Mouse (Mus musculus) forebrain, embryonic 11.5 days (tissue): ENCODE measurements at regions not wholly inside any gene's neighbourhood (a gene's known extent, or its start where the extent isn't known, plus 50 kb on each side); places are given as distances from the start of the nearest gene placed in this dataset.

ENCODE experiments used
- ATAC-seq: fragments of 200-750 bp; cut with Nextera tagmentation; replicated peaks from 2 replicates; pipeline ENCODE4 v1.8.0; 2017; ENCODE audit warnings: moderate TSS enrichment; ENCODE audit not compliant: low FRiP score
- DNase-seq: peaks from one replicate; pipeline ENCODE4 v3.0.0-alpha.2; 2017; ENCODE audit warnings: low spot score
- H3K27ac ChIP-seq: fragments of 300-500 bp; sonication (generic); 2 replicates; pipeline ENCODE4 v1.5.1; 2014; ENCODE audit warnings: low read depth, low read length
- H3K27me3 ChIP-seq: fragments of 300-500 bp; sonication (generic); 2 replicates; pipeline ENCODE4 v1.6.1; 2014; ENCODE audit warnings: mild to moderate bottlenecking, low read length, mixed read lengths; ENCODE audit not compliant: control insufficient read depth, insufficient read depth
- H3K36me3 ChIP-seq: fragments of 300-500 bp; sonication (generic); 2 replicates; pipeline ENCODE4 v1.6.1; 2014; ENCODE audit warnings: mild to moderate bottlenecking, low read length, moderate library complexity, mixed read lengths; ENCODE audit not compliant: control insufficient read depth, insufficient read depth
- H3K4me1 ChIP-seq: fragments of 300-500 bp; sonication (generic); replicated peaks from 2 replicates; pipeline ENCODE4 v1.6.1; 2014; ENCODE audit warnings: low read length, mixed read lengths; ENCODE audit not compliant: control insufficient read depth, insufficient read depth
- H3K4me2 ChIP-seq: fragments of 300-500 bp; sonication (generic); 2 replicates; pipeline ENCODE4 v1.6.1; 2014; ENCODE audit warnings: low read depth, mild to moderate bottlenecking, low read length, moderate library complexity, mixed read lengths; ENCODE audit not compliant: severe bottlenecking
- H3K4me3 ChIP-seq: fragments of 300-500 bp; sonication (generic); 2 replicates; pipeline ENCODE4 v1.5.1; 2014; ENCODE audit warnings: low read depth, low read length
- H3K9ac ChIP-seq: fragments of 300-500 bp; sonication (generic); 2 replicates; pipeline ENCODE4 v1.6.1; 2014; ENCODE audit warnings: low read length
- H3K9me3 ChIP-seq: fragments of 300-500 bp; sonication (generic); 2 replicates; pipeline ENCODE4 v1.6.1; 2016; ENCODE audit warnings: low read length, mixed read lengths; ENCODE audit not compliant: control insufficient read depth
- WGBS: fragments of 180-500 bp; shearing (Covaris S2); extraction: QIAGEN DNeasy Blood & Tissue Kit; methylation state at CpG from one replicate; pipeline ENCODE4 v1.1.7; 2014; 5-methylcytosine and 5-hydroxymethylcytosine counted together

- H3K4me3 ChIP-seq, result no peak overlapping the region
- H3K9me3 ChIP-seq, result no peaks in the 10 kb centered on the region
- no peaks in the 10 kb centered on the region for H3K4me1 ChIP-seq
- no peak overlapping the region for H3K27ac ChIP-seq
- WGBS, result 89% methylated on average over 24 of the region's 24 CpGs
- H3K9ac ChIP-seq, result no peak overlapping the region
- no peak for DNase-seq
- H3K4me2 ChIP-seq, result no peak overlapping the region
- no peak for ATAC-seq
- no peaks in the 10 kb centered on the region for H3K27me3 ChIP-seq
- H3K36me3 ChIP-seq, result no peaks in the 10 kb centered on the region
These were observed 70.2 kb upstream of the Cpm start for GRCm38 (mm10) chr10:117558891-117559614.

GRCm38 (mm10) chr10:117558292-117558800, 71.0 kb upstream of the Cpm start:
- Histone ChIP-seq H3K9me3 (no peaks in the 10 kb centered on the region), H3K27me3 (no peaks in the 10 kb centered on the region), H3K27ac (no peak overlapping the region), H3K4me3 (no peak overlapping the region), H3K4me1 (no peaks in the 10 kb centered on the region), H3K4me2 (no peak overlapping the region), H3K9ac (no peak overlapping the region), H3K36me3 (no peaks in the 10 kb centered on the region)
- DNase-seq, result no peak
- no peak for ATAC-seq
- WGBS, result 93% methylated on average over 5 of the region's 5 CpGs

- 94% methylated on average over 1 of the region's 1 CpGs for WGBS
- ATAC-seq, result no peak
These were observed 71.6 kb upstream of the Cpm start for GRCm38 (mm10) chr10:117557666-117558065.

GRCm38 (mm10) chr10:117556851-117557542, 72.3 kb upstream of the Cpm start:
- DNase-seq (no peak), ATAC-seq (no peak)
- H3K9ac ChIP-seq, result no peak overlapping the region
- H3K4me2 ChIP-seq, result no peak overlapping the region
- no peak overlapping the region for H3K27ac ChIP-seq
- H3K4me1 ChIP-seq, result no peaks in the 10 kb centered on the region
- no peaks in the 10 kb centered on the region for H3K36me3 ChIP-seq
- H3K4me3 ChIP-seq, result no peak overlapping the region
- 87% methylated on average over 14 of the region's 14 CpGs for WGBS
- no peaks in the 10 kb centered on the region for H3K27me3 ChIP-seq
- no peaks in the 10 kb centered on the region for H3K9me3 ChIP-seq

More at GRCm38 (mm10) chr10:117557666-117558065, 71.6 kb upstream of the Cpm start:
- DNase-seq, result no peak
- no peak overlapping the region for H3K27ac ChIP-seq
- no peak overlapping the region for H3K9ac ChIP-seq
- H3K9me3 ChIP-seq, result no peaks in the 10 kb centered on the region
- no peaks in the 10 kb centered on the region for H3K4me1 ChIP-seq
- no peaks in the 10 kb centered on the region for H3K36me3 ChIP-seq
- H3K27me3 ChIP-seq, result no peaks in the 10 kb centered on the region
- no peak overlapping the region for H3K4me3 ChIP-seq
- H3K4me2 ChIP-seq, result no peak overlapping the region

GRCm38 (mm10) chr10:117556027-117556789, 73.1 kb upstream of the Cpm start:
- no peak for DNase-seq
- no peaks in the 10 kb centered on the region for H3K27me3 ChIP-seq
- H3K9me3 ChIP-seq, result no peaks in the 10 kb centered on the region
- no peak overlapping the region for H3K27ac ChIP-seq
- no peak overlapping the region for H3K4me2 ChIP-seq
- no peaks in the 10 kb centered on the region for H3K36me3 ChIP-seq
- no peak overlapping the region for H3K9ac ChIP-seq
- ATAC-seq, result no peak
- H3K4me1 ChIP-seq, result no peaks in the 10 kb centered on the region
- WGBS, result 50% methylated on average over 15 of the region's 15 CpGs
- no peak overlapping the region for H3K4me3 ChIP-seq

GRCm38 (mm10) chr10:117555542-117555941, 73.8 kb upstream of the Cpm start:
- Histone ChIP-seq H3K36me3 (no peaks in the 10 kb centered on the region), H3K27me3 (no peaks in the 10 kb centered on the region), H3K4me3 (no peak overlapping the region), H3K4me2 (no peak overlapping the region), H3K9ac (no peak overlapping the region), H3K27ac (no peak overlapping the region), H3K9me3 (no peaks in the 10 kb centered on the region), H3K4me1 (no peaks in the 10 kb centered on the region)
- ATAC-seq (no peak), DNase-seq (no peak)
- WGBS, result 86% methylated on average over 10 of the region's 10 CpGs

- WGBS, result 87% methylated on average over 8 of the region's 8 CpGs
- Histone ChIP-seq H3K9ac (no peak overlapping the region), H3K36me3 (no peaks in the 10 kb centered on the region), H3K4me1 (no peaks in the 10 kb centered on the region), H3K27me3 (no peaks in the 10 kb centered on the region), H3K4me2 (no peak overlapping the region), H3K9me3 (no peaks in the 10 kb centered on the region), H3K27ac (no peak overlapping the region), H3K4me3 (no peak overlapping the region)
- no peak for DNase-seq
- ATAC-seq, result no peak
These were observed 74.3 kb upstream of the Cpm start for GRCm38 (mm10) chr10:117555044-117555443.

GRCm38 (mm10) chr10:117554533-117554932, 74.8 kb upstream of the Cpm start:
- no peak overlapping the region for H3K9ac ChIP-seq
- no peak for ATAC-seq
- H3K4me2 ChIP-seq, result no peak overlapping the region
- H3K36me3 ChIP-seq, result no peaks in the 10 kb centered on the region
- H3K27ac ChIP-seq, result no peak overlapping the region
- 78% methylated on average over 6 of the region's 6 CpGs for WGBS
- H3K27me3 ChIP-seq, result no peaks in the 10 kb centered on the region
- no peaks in the 10 kb centered on the region for H3K4me1 ChIP-seq
- no peak overlapping the region for H3K4me3 ChIP-seq
- DNase-seq, result no peak
- no peaks in the 10 kb centered on the region for H3K9me3 ChIP-seq
